In genomic region chr9:121303086-121303485, GRCm38 (mm10) we compare ENCODE assay signal across 12 mouse cellular contexts. TPM values are rescaled to one million over a fixed set of nuclear protein-coding genes. Genes with fewer than 3 reads are reported as not detected.
DNase-seq lines count a peak whose midpoint lies in the region; ATAC-seq and TF ChIP-seq lines count a peak whose summit lies in the region.
"Had no signal": no experiment of that assay in that cellular context is flagged by ENCODE, and none has a peak within 500 bp of the region (broad histone marks: within the 10 kb centered on the region; RNA-seq: fewer than 3 reads in every experiment).

No protein-coding gene starts in this region.

- H3K9me3 ChIP-seq in limb, embryonic 12.5 days: no peaks in the 10 kb centered on the region
- H3K9me3 ChIP-seq in limb, embryonic 10.5 days (replicated peaks): no peaks in the 10 kb centered on the region
- H3K9me3 ChIP-seq in hindbrain, embryonic 13.5 days: no peaks in the 10 kb centered on the region
- H3K9me3 ChIP-seq: embryonic facial prominence, embryonic 13.5 days; heart, embryonic 13.5 days had no signal

- H3K4me2 ChIP-seq in limb, embryonic 12.5 days: no peak overlapping the region
- peak overlapping the region; percentile 31 for H3K4me2 ChIP-seq in hindbrain, embryonic 13.5 days
- H3K4me2 ChIP-seq: embryonic facial prominence, embryonic 13.5 days; heart, embryonic 13.5 days had no signal

- WGBS in limb, embryonic 12.5 days: 72% methylated on average over 6 of the region's 6 CpGs
- WGBS in limb, embryonic 10.5 days: 82% methylated on average over 6 of the region's 6 CpGs
- WGBS in hindbrain, embryonic 13.5 days: 54% methylated on average over 6 of the region's 6 CpGs
- WGBS in small intestine, adult 2 months: 21% methylated on average over 6 of the region's 6 CpGs

- H3K4me3 ChIP-seq in limb, embryonic 12.5 days (replicated peaks): no peak overlapping the region
- H3K4me3 ChIP-seq in limb, embryonic 10.5 days: no peak overlapping the region
- no peak overlapping the region for H3K4me3 ChIP-seq in hindbrain, embryonic 13.5 days
- H3K4me3 ChIP-seq in small intestine, adult 2 months (ENCODE audit: low read depth, low read length): no peak overlapping the region
- H3K4me3 ChIP-seq: embryonic facial prominence, embryonic 13.5 days; heart, embryonic 13.5 days had no signal

- no peaks in the 10 kb centered on the region for H3K36me3 ChIP-seq in limb, embryonic 12.5 days
- H3K36me3 ChIP-seq in limb, embryonic 10.5 days: no peaks in the 10 kb centered on the region
- no peaks in the 10 kb centered on the region for H3K36me3 ChIP-seq in hindbrain, embryonic 13.5 days
- peaks cover 8% of the 10 kb centered on the region; the same call in 1 of the 2 replicates for H3K36me3 ChIP-seq in small intestine, adult 2 months (ENCODE audit: control insufficient read depth, insufficient read depth, low read length)
- H3K36me3 ChIP-seq: embryonic facial prominence, embryonic 13.5 days had no signal

- intact Hi-C loops in left cerebral cortex, postnatal 25 days (cut with DNase I): no loop called here

- no peak for TF ChIP-seq CTCF in small intestine, adult 2 months (IDR thresholded peaks at IDR 0.05; ENCODE audit: extremely low read depth, insufficient read length, insufficient replicate concordance, low read depth, low read length)

- ATAC-seq in limb, embryonic 12.5 days (ENCODE audit: insufficient number of reproducible peaks, insufficient read depth, low FRiP score, low TSS enrichment, low read depth): no peak
- no peak for ATAC-seq in hindbrain, embryonic 13.5 days (ENCODE audit: low FRiP score)
- ATAC-seq: liver, postnatal 0 days had no signal

- no peak overlapping the region for H3K9ac ChIP-seq in limb, embryonic 12.5 days (replicated peaks)
- H3K9ac ChIP-seq in hindbrain, embryonic 13.5 days: no peak overlapping the region
- H3K9ac ChIP-seq: embryonic facial prominence, embryonic 13.5 days; heart, embryonic 13.5 days; liver, postnatal 0 days had no signal

- no peak for TF ChIP-seq POLR2A in small intestine, adult 2 months (IDR thresholded peaks at IDR 0.05; ENCODE audit: low read depth, low read length)

- peak overlapping the region; percentile 12; the same call in 1 of the 2 replicates for H3K27ac ChIP-seq in limb, embryonic 12.5 days
- H3K27ac ChIP-seq in limb, embryonic 10.5 days: no peak overlapping the region
- peak overlapping the region; percentile 70; the same call in 1 of the 2 replicates for H3K27ac ChIP-seq in hindbrain, embryonic 13.5 days
- H3K27ac ChIP-seq in small intestine, adult 2 months (ENCODE audit: insufficient read depth, low read depth, low read length): peak overlapping the region; percentile 60
- H3K27ac ChIP-seq: embryonic facial prominence, embryonic 13.5 days; heart, embryonic 13.5 days had no signal

- peak; percentile 13 for DNase-seq in adrenal gland, postnatal 10 days
- no peak for DNase-seq in adrenal gland, postnatal 4 days (ENCODE audit: low spot score in 2 of 2)
- no peak for DNase-seq in limb, embryonic 10.5 days (ENCODE audit: low spot score)
- DNase-seq in left cerebral cortex, postnatal 25 days (ENCODE audit: low spot score in 2 of 2): no peak
- no peak for DNase-seq in lung, adult 18-20 months
- DNase-seq: layer of hippocampus, adult 9-11 months; liver, postnatal 0 days had no signal

- H3K27me3 ChIP-seq in limb, embryonic 12.5 days: 0 out of 2 replicates have a peak, but pooled peaks cover 5% of the 10 kb centered on the region
- H3K27me3 ChIP-seq in limb, embryonic 10.5 days (ENCODE audit: low read depth, poor library complexity, severe bottlenecking): 0 out of 2 replicates have a peak, but pooled peaks cover 10% of the 10 kb centered on the region
- no peaks in the 10 kb centered on the region for H3K27me3 ChIP-seq in hindbrain, embryonic 13.5 days
- no peaks in the 10 kb centered on the region for H3K27me3 ChIP-seq in small intestine, adult 2 months (ENCODE audit: control insufficient read depth, insufficient read depth, low read length)
- H3K27me3 ChIP-seq: embryonic facial prominence, embryonic 13.5 days; heart, embryonic 13.5 days had no signal

- peaks cover 34% of the 10 kb centered on the region for H3K4me1 ChIP-seq in limb, embryonic 12.5 days (replicated peaks)
- peaks cover 40% of the 10 kb centered on the region for H3K4me1 ChIP-seq in limb, embryonic 10.5 days
- H3K4me1 ChIP-seq in hindbrain, embryonic 13.5 days (replicated peaks): peaks cover 60% of the 10 kb centered on the region
- H3K4me1 ChIP-seq in small intestine, adult 2 months (ENCODE audit: control insufficient read depth, insufficient read depth, insufficient read length, low read length): peaks cover 42% of the 10 kb centered on the region

RNA-seq across cellular contexts. Expression of gene Trak1, which starts 5.8 kb away (rescaled TPM):
- 100 to 1,000 TPM in 1 of 2 experiments, 10 to 100 TPM in 1; 84.0 to 117 TPM for total RNA-seq in adrenal gland, postnatal 10 days (2021)
- 10 to 100 TPM; 76.0 to 83.4 TPM for total RNA-seq in adrenal gland, postnatal 4 days (2021)
- 15.2 and 16.3 TPM in 2 replicates for polyA plus RNA-seq in limb, embryonic 12.5 days (2016; fragmentation: Nextera tagmentation; extraction: Ambion mirVana)
- 9.6 and 12.2 TPM in 2 replicates for polyA plus RNA-seq in limb, embryonic 10.5 days (2016; fragmentation: Nextera tagmentation; extraction: Ambion mirVana)
- polyA plus RNA-seq in hindbrain, embryonic 13.5 days (2015; fragmentation: Nextera tagmentation; extraction: Ambion mirVana): 43.0 and 46.2 TPM in 2 replicates
- polyA plus RNA-seq in small intestine, adult 2 months (2012; rRNA removed): 55.4 and 99.8 TPM in 2 replicates
- total RNA-seq in left cerebral cortex, postnatal 25 days (2021): 100 to 1,000 TPM; 240 to 249 TPM

RNA-seq across cellular contexts. Expression of gene Ulk4, which starts 26.1 kb away (rescaled TPM):
- 1 to 10 TPM; 1.6 to 3.5 TPM for total RNA-seq in adrenal gland, postnatal 10 days (2021)
- 1 to 10 TPM; 5.3 to 5.7 TPM for total RNA-seq in adrenal gland, postnatal 4 days (2021)
- 193 and 212 TPM in 2 replicates for polyA plus RNA-seq in limb, embryonic 12.5 days (2016; fragmentation: Nextera tagmentation; extraction: Ambion mirVana)
- polyA plus RNA-seq in limb, embryonic 10.5 days (2016; fragmentation: Nextera tagmentation; extraction: Ambion mirVana): 119 and 140 TPM in 2 replicates
- 106 and 109 TPM in 2 replicates for polyA plus RNA-seq in hindbrain, embryonic 13.5 days (2015; fragmentation: Nextera tagmentation; extraction: Ambion mirVana)
- polyA plus RNA-seq in small intestine, adult 2 months (2012; rRNA removed): 0.51 and 0.65 TPM in 2 replicates
- 1 to 10 TPM; 7.4 to 9.1 TPM for total RNA-seq in left cerebral cortex, postnatal 25 days (2021)

Comparison
In these comparisons a context has a peak if more than half of its experiments do, and no peak if none do; other contexts are left out.
1. RNA of gene Ulk4, which starts 26.1 kb away (polyA plus RNA-seq): 193 to 212 TPM in limb, embryonic 12.5 days, 119 to 140 TPM in limb, embryonic 10.5 days and 106 to 109 TPM in hindbrain, embryonic 13.5 days; 0.51 to 0.65 TPM in small intestine, adult 2 months; every median in the first group is over 10 times any median in the second.